Mouse (Mus musculus) heart, adult 18-20 months (tissue): Measurements from ENCODE around the gene Tmem43. TPM values are rescaled to one million over a fixed set of nuclear protein-coding genes. Genes with fewer than 3 reads are reported as not detected.

Experiments used
- DNase-seq, 2 experiments: peaks; one replicate each; pipeline ENCODE4 v3.0.0; 2021 to 2022; ENCODE audit warnings: mixed read lengths in 1 of 2
- total RNA-seq, 2 experiments: library from RNA; stranded (reverse); gene quantifications; 2 replicates each; pipeline ENCODE4 v1.2.3; 2021

The Tmem43 gene
- total RNA-seq, 2 experiments from 2014 or later = 24.5 to 25.7 TPM

GRCm38 (mm10) chr6:91533771-91534170 lies 60.3 kb downstream of the Tmem43 start:
- DNase-seq = no peak

GRCm38 (mm10) chr6:91534268-91534667 lies 60.8 kb downstream of the Tmem43 start:
- DNase-seq = no peak

- DNase-seq = no peak
These were observed 61.7 kb downstream of the Tmem43 start for GRCm38 (mm10) chr6:91535231-91535630.

- no peak for DNase-seq
These were observed 62.7 kb downstream of the Tmem43 start for GRCm38 (mm10) chr6:91536047-91536765.

Other genes starting within 250 kb of the Tmem43 start
- gene Wnt7a, start 62.3 kb upstream of the Tmem43 start, total RNA-seq = not detected
- 10 to 100 TPM; 17.8 to 18.9 TPM for gene Chchd4, start 157 bp upstream of the Tmem43 start, total RNA-seq
- gene Xpc, start 42.2 kb downstream of the Tmem43 start, total RNA-seq = 10 to 100 TPM; 10.0 TPM
- 10 to 100 TPM; 52.7 to 68.0 TPM for gene Lsm3, start 42.2 kb downstream of the Tmem43 start, total RNA-seq
- 10 to 100 TPM; 53.1 to 54.8 TPM for gene Slc6a6, start 210.3 kb downstream of the Tmem43 start, total RNA-seq